Mouse (Mus musculus) megakaryocyte, embryonic 14.5 days (primary cell): ENCODE measurements at regions not wholly inside any gene's neighbourhood (a gene's known extent, or its start where the extent isn't known, plus 50 kb on each side); places are given as distances from the start of the nearest gene placed in this dataset.

Experiments used
- FLI1 ChIP-seq: IDR thresholded peaks from 2 replicates; pipeline ENCODE4 v1.6.1; 2012; ENCODE audit warnings: low read length, inconsistent platforms, mixed read lengths
- GATA1 ChIP-seq: IDR thresholded peaks from 3 replicates; pipeline ENCODE4 v1.6.1; 2012; ENCODE audit warnings: mixed read lengths, low read length, inconsistent platforms, borderline replicate concordance

DNA sequence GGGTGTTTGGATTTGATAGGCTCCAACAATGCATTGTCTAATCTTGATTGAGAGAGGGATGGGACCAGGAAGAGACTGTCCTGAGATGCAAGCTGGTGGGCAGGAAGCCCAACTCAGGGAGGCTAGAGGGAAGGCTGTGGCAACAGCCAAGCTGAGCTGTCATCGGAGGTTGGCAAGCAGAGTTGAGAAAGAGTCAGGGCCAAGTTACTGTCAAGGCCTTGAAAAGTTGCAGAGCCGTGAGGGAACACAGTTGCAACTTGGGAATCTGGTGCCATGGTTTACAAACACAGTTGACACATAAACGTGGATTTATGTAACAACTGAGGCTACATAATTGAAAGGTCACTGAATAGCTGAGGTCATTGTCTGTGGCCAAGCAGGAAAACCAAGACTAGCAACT is 170.8 kb upstream of the Frmd6 start:
- TF ChIP-seq GATA1 (no peak), FLI1 (no peak)
